Mouse (Mus musculus) common myeloid progenitor, adult 5-6 weeks (primary cell): ENCODE data around the gene Capn2. TPM values are rescaled to one million over a fixed set of nuclear protein-coding genes. Genes with fewer than 3 reads are reported as not detected.

Experiments
- ATAC-seq: replicated peaks from 2 replicates; pipeline ENCODE4 v1.8.0; 2016; ENCODE audit warnings: low read depth, mild to moderate bottlenecking, moderate TSS enrichment, inconsistent platforms; ENCODE audit not compliant: poor library complexity, severe bottlenecking
- total RNA-seq: library from RNA; stranded (forward); fragments of 200-1000, 187-1606 nt; gene quantifications from 2 replicates; pipeline ENCODE4 v1.2.3, GENCODE M21; 2017

Gene Capn2
- total RNA-seq, 1 experiment from 2014 or later = 22.4 TPM

DNA sequence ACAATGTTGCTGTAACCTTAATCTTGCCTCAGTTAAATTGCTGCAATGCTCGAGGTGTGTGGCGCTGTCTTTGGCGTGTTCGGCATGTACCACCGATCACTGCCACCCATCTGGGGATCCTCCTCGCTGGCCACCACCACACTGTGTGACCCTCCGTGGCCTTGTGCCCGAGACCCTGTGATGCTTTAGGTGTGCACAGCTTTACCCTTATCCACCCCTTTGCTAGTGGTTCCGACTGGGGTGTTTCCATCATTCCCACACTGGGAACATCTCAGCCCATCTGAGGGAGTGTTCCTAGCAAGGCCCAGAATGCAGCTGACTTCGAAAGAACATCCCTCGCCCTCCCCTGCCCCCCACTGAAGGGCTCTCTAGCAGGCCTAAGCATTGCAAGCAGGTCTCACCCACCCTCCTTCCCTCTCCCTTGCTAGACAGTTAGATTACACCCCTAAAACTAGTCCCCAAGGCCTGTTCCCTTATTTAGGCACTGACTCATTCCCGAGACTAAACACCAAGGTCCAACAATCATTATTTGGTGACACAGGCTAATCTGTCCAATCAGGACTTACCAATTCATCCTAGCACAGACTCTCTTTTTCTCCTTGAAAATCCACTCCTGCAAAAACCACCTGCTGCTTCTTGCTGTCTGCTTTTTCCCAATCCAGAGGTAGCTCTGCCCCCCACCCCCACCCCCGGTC lies 14.1 kb downstream of the Capn2 start:
- ATAC-seq = no peak

DNA sequence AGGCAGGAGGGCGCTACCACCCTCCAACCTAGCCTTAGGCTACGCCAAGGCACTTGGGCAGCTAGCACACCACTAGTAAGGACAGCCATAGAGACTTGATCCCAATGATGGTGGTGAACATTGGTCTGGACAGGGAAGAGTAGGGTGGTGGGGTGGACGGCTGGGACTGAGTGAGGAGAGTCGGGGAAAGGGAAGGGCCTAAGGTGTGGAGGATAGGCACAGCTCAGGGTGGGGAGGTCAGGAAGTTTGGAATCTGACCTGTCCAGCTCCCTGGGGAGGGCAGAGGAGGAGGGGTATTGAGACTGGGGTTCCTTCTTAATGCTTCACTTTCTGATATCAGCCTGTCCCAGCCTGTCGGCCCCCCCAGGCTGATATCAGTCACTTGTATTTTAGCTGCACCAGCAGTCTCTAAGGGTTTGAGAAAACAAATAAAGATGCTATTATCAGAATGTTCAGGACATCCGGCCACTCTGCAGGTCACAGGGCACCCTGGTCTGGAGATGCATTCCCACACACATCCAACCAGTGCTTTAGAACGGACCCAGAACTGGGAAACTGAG lies 14.8 kb downstream of the Capn2 start:
- ATAC-seq = no peak

- ATAC-seq = no peak
Measured at GRCm38 (mm10) chr1:182501815-182502405, 15.5 kb downstream of the Capn2 start.

DNA sequence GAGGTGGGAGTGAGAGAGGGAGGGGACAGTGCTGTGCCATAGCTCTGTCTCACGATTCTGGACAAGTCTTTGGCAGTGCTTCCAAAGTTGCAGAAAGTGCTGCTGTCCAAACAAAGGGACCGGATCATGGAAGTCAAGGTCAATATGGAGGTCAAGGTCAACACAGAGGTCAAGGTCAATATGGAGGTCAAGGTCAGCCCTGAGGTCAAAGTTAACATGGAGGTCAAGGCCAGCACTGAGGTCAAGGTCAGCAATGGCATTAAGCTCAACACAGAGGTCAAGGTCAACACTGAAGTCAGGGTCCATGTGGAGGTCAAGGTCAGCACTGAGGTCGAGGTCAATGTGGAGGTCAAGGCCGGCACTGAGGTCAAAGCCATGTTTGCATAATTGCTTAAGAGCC lies 16.6 kb downstream of the Capn2 start:
- ATAC-seq = no peak

- no peak for ATAC-seq
Measured at GRCm38 (mm10) chr1:182500224-182500623, 17.2 kb downstream of the Capn2 start.

DNA sequence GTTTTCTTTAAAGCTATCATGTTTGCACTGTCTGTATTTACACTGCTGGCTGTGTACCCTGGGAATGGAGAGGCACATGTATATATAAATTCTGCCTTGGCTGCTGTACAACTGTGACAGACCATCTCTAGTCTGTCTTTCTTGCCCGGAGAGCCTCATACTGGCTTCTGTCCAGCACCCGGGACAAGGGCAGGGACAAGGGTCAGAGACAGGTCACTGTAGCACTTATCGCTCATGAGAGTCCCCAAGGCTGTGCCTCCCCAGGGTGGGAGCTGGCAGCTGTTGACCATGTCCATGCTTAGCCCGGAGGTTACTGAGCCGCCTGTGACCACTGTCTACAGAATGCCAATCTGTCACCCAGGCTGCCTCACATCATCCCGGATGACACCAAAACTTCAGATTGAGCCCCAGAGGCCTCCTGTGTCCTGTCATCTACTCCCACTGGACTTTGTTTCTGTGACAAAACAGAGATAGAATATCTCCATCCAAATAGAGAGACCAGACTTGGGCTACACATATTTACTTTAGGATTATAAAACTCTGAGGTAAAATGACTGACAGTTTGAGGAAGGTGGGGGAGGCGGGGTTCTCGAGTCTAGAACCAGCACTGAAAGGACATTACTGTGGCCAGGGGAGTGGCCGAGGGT lies 17.8 kb downstream of the Capn2 start:
- no peak for ATAC-seq

DNA sequence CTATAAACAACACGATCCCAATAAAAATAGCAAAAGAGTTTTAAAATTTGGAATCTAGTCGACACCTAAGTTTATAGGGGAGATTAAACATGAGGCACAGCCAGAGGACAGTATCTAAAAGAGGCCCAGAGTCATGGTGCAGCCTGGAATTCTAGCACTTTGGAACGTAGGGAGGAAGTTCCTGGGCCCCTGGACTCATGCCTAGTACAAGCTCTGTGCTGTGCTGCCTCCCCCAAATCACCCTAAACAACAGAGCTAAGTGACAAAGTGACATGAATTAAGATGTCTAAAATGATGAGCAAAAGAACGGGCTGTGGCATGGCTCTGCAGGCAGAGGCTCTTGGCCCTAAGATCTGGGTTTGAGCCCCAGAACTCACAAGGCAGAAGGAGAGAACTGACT lies 19.7 kb downstream of the Capn2 start:
- ATAC-seq = no peak

DNA sequence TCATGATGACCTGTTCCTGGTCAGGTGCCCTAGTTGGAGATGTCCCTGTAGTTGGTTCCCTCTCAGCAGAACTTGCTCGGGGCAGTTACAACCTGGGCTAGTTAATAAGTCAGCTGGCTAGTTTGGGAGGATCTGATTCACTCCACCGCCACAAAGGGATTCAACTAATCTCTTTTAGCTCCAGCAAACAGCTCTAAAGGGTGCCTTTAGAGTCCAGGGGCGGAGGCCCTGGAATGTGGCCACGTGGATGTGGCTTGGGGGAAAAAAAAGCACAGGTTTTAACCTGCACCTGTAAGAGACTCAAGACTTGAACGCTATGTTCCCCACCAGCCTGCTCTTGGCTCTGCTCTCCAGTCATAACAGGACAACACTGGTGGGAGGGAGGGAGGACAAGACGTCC lies 20.7 kb downstream of the Capn2 start:
- ATAC-seq = no peak

- no peak for ATAC-seq
Measured at GRCm38 (mm10) chr1:182494285-182495145, 22.9 kb downstream of the Capn2 start.

DNA sequence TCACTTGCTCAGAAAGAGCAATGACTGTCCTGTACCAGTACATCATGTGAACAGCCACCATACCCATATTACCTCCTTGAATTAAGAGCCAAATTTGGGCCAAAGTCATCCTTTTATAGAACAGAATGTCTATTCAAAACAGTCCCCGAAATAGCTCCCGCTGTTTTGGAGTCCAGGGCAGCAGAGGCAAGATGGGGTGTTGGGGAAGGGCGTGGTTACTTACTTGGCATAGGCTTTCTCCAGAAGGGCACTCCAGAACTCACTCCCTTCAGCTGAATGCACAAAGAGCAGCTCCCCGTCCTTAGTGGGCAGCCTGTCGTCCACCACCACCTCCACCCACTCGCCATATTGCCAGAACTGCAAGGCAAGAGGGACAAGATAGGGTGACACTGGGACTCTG lies 25.6 kb downstream of the Capn2 start:
- no peak for ATAC-seq

GRCm38 (mm10) chr1:182490568-182490967 lies 26.8 kb downstream of the Capn2 start:
- ATAC-seq = peak; percentile 35; the same call in 1 of the 2 replicates

GRCm38 (mm10) chr1:182489803-182490452 lies 27.5 kb downstream of the Capn2 start:
- ATAC-seq = peak; percentile 99

GRCm38 (mm10) chr1:182488503-182488902 lies 28.9 kb downstream of the Capn2 start:
- ATAC-seq = no peak

GRCm38 (mm10) chr1:182483910-182484274 lies 33.5 kb downstream of the Capn2 start:
- ATAC-seq = no peak

- ATAC-seq = no peak
Measured at GRCm38 (mm10) chr1:182482991-182483909, 34.2 kb downstream of the Capn2 start.

- no peak for ATAC-seq
Measured at GRCm38 (mm10) chr1:182481646-182482295, 35.6 kb downstream of the Capn2 start.

DNA sequence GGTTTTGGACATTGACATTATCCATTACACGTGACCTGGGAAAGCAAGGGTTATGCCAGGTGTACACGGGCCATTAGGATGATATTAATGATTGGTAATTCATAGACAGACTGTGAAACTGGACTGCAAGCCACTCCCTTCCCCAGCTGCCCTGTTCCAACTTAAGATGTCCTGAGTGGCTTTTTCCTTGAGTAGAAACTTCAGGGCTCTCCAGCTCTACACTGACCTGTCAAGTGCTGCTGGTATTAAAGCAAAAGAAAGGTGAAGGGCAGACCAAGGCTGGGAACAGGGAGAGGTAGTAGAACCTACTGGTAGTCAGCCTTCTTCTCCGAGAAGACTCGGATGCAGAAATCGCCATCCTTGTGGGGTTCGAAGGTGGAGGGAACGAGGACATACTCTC lies 36.3 kb downstream of the Capn2 start:
- ATAC-seq = no peak

DNA sequence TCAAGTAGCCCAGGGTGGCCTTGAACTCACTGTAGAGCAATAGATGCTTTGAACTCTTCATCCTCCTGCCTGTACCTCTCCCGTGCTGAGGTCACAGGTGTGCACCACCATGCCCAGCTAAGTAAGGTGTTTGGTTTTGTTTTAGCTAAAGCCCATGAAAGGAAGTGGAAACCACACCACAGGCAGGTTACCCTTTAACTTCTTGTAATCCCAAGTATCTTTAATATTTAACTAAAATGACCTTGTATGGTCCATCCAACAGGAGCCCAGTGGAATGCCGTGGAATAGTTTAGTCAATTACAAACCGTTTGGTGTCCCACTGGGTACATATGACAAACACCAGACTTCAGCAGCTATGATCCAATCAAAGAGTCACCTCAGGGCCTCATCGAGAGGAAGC lies 38.5 kb downstream of the Capn2 start:
- ATAC-seq = no peak
